Mouse (Mus musculus) G1E (cell line): ENCODE measurements around the gene Galntl6. TPM values are rescaled to one million over a fixed set of nuclear protein-coding genes. Genes with fewer than 3 reads are reported as not detected.
"Not testable (repeated sequence)": the region's sequence is repeated elsewhere in the genome, so short reads cannot be mapped to it uniquely, and the experiment has no call there.

Source experiments
- ATAC-seq: 2 replicates; pipeline ENCODE4 v1.8.0; 2016; ENCODE audit warnings: mild to moderate bottlenecking; ENCODE audit not compliant: insufficient number of reproducible peaks, poor library complexity, low FRiP score, severe bottlenecking; ENCODE audit errors: extremely low read depth
- DNase-seq: peaks from one replicate; pipeline ENCODE4 v3.0.0; 2012; ENCODE audit warnings: low spot score
- H3K27me3 ChIP-seq: 2 replicates; pipeline ENCODE4 v1.6.1; 2012; ENCODE audit warnings: mild to moderate bottlenecking, low read length, inconsistent platforms; ENCODE audit not compliant: insufficient read depth
- H3K36me3 ChIP-seq: replicated peaks from 2 replicates; pipeline ENCODE3; 2012; ENCODE audit warnings: mild to moderate bottlenecking, inconsistent platforms
- H3K4me1 ChIP-seq: 2 replicates; pipeline ENCODE4 v1.6.1; 2012; ENCODE audit warnings: low read depth, low read length, inconsistent platforms, mixed read lengths; ENCODE audit not compliant: insufficient read depth
- H3K4me3 ChIP-seq: 2 replicates; pipeline ENCODE4 v1.5.1; 2012; ENCODE audit warnings: low read depth, mild to moderate bottlenecking, inconsistent platforms, low read length, moderate library complexity, mixed read lengths
- H3K9me3 ChIP-seq: replicated peaks from 2 replicates; pipeline ENCODE4 v1.6.1; 2012; ENCODE audit warnings: inconsistent platforms
- CTCF ChIP-seq: IDR thresholded peaks from 2 replicates; pipeline ENCODE4 v1.5.1; 2012; ENCODE audit warnings: low read depth, low read length, inconsistent platforms, mixed read lengths
- GATA1 ChIP-seq: IDR thresholded peaks from 2 replicates; pipeline ENCODE4 v1.6.1; 2012; ENCODE audit warnings: borderline replicate concordance, low read length, inconsistent platforms, mixed read lengths
- GATA2 ChIP-seq: IDR thresholded peaks from 2 replicates; pipeline ENCODE4 v1.6.1; 2012; ENCODE audit warnings: low read depth, low read length, inconsistent platforms, borderline replicate concordance
- POLR2AphosphoS5 ChIP-seq: IDR thresholded peaks from 2 replicates; pipeline ENCODE4 v1.6.1; 2012; ENCODE audit warnings: low read depth, low read length, inconsistent platforms; ENCODE audit not compliant: insufficient replicate concordance
- TAL1 ChIP-seq: conservative IDR thresholded peaks from 2 replicates; pipeline ENCODE4 v1.6.1; 2012; ENCODE audit warnings: low read depth, low read length, inconsistent platforms, mixed read lengths
- polyA plus RNA-seq: library from polyadenylated mRNA; stranded (reverse); fragments of >175 nt; gene quantifications from 2 replicates; pipeline ENCODE4 v1.2.3, GENCODE M21; 2012
- total RNA-seq, 2 experiments: library from RNA; stranded (forward) in 1 of 2; stranded (reverse) in 1 of 2; fragments of 200-1000 nt in 1 of 2; fragments of >200 nt in 1 of 2; fragmentation: Nextera tagmentation in 1 of 2; gene quantifications; 2 replicates each; pipeline ENCODE4 v1.2.3; 2014 to 2017

Gene Galntl6
- total and polyA plus RNA-seq, 3 experiments = 0.05 TPM; not detected in 2

GRCm38 (mm10) chr8:58509051-58509450, 403.4 kb downstream of the Galntl6 start:
- ATAC-seq = no peak
- Histone ChIP-seq H3K36me3 (no peaks in the 10 kb centered on the region), H3K4me3 (no peak overlapping the region), H3K9me3 (no peaks in the 10 kb centered on the region), H3K4me1 (no peaks in the 10 kb centered on the region), H3K27me3 (no peaks in the 10 kb centered on the region)
- no peak for TF ChIP-seq CTCF
- no peak for TF ChIP-seq GATA2
- TF ChIP-seq POLR2AphosphoS5 = no peak
- TF ChIP-seq GATA1 = no peak
- no peak for TF ChIP-seq TAL1
- DNase-seq = no peak

GRCm38 (mm10) chr8:58487099-58487498, 425.3 kb downstream of the Galntl6 start:
- Histone ChIP-seq H3K36me3 (no peaks in the 10 kb centered on the region), H3K27me3 (no peaks in the 10 kb centered on the region), H3K9me3 (no peaks in the 10 kb centered on the region), H3K4me1 (no peaks in the 10 kb centered on the region), H3K4me3 (no peak overlapping the region)
- DNase-seq (no peak), ATAC-seq (no peak)
- TF ChIP-seq GATA1 (no peak), TAL1 (no peak), CTCF (no peak), POLR2AphosphoS5 (no peak), GATA2 (no peak)

GRCm38 (mm10) chr8:58463342-58463741, 449.1 kb downstream of the Galntl6 start:
- not testable (repeated sequence) for H3K36me3 ChIP-seq, ATAC-seq

GRCm38 (mm10) chr8:58442696-58443095, 469.7 kb downstream of the Galntl6 start:
- ATAC-seq = no peak
- H3K4me3 ChIP-seq = no peak overlapping the region
- no peaks in the 10 kb centered on the region for H3K36me3 ChIP-seq
- TF ChIP-seq POLR2AphosphoS5 (no peak), GATA1 (no peak), CTCF (no peak), GATA2 (no peak), TAL1 (no peak)
- no peak for DNase-seq
- H3K4me1 ChIP-seq = no peaks in the 10 kb centered on the region
- no peaks in the 10 kb centered on the region for H3K27me3 ChIP-seq
- H3K9me3 ChIP-seq = no peaks in the 10 kb centered on the region

More at GRCm38 (mm10) chr8:58463342-58463741, 449.1 kb downstream of the Galntl6 start:
- not testable (repeated sequence) for H3K4me3 ChIP-seq, H3K4me1 ChIP-seq, H3K9me3 ChIP-seq, DNase-seq, H3K27me3 ChIP-seq

GRCm38 (mm10) chr8:58418481-58418880, 494.0 kb downstream of the Galntl6 start:
- ATAC-seq = no peak
- no peak overlapping the region for H3K4me3 ChIP-seq
- TF ChIP-seq GATA2 = no peak
- no peak for TF ChIP-seq TAL1
- no peak for TF ChIP-seq CTCF
- TF ChIP-seq POLR2AphosphoS5 = no peak
- no peak for TF ChIP-seq GATA1
- no peaks in the 10 kb centered on the region for H3K9me3 ChIP-seq
- H3K27me3 ChIP-seq = no peaks in the 10 kb centered on the region
- H3K4me1 ChIP-seq = no peaks in the 10 kb centered on the region
- no peak for DNase-seq
- no peaks in the 10 kb centered on the region for H3K36me3 ChIP-seq

- TF ChIP-seq TAL1 (no peak), CTCF (no peak), GATA1 (no peak), POLR2AphosphoS5 (no peak), GATA2 (no peak)
- no peak for ATAC-seq
- no peaks in the 10 kb centered on the region for H3K9me3 ChIP-seq
- no peaks in the 10 kb centered on the region for H3K27me3 ChIP-seq
- H3K4me1 ChIP-seq = no peaks in the 10 kb centered on the region
- H3K4me3 ChIP-seq = no peak overlapping the region
- no peaks in the 10 kb centered on the region for H3K36me3 ChIP-seq
- DNase-seq = no peak
Measured at GRCm38 (mm10) chr8:58417551-58417950, 494.9 kb downstream of the Galntl6 start.

- no peaks in the 10 kb centered on the region for H3K9me3 ChIP-seq
- H3K4me1 ChIP-seq = no peaks in the 10 kb centered on the region
- H3K27me3 ChIP-seq = no peaks in the 10 kb centered on the region
- DNase-seq = no peak
- H3K4me3 ChIP-seq = no peak overlapping the region
- no peak for TF ChIP-seq GATA1
- no peak for TF ChIP-seq POLR2AphosphoS5
- TF ChIP-seq TAL1 = no peak
- TF ChIP-seq CTCF = no peak
- TF ChIP-seq GATA2 = no peak
- H3K36me3 ChIP-seq = no peaks in the 10 kb centered on the region
- ATAC-seq = no peak
Measured at GRCm38 (mm10) chr8:58396500-58396899, 515.9 kb downstream of the Galntl6 start.
